Mouse (Mus musculus) retina, postnatal 1 day (tissue): ENCODE data around the gene Kpna3.
"Not testable (repeated sequence)": the region's sequence is repeated elsewhere in the genome, so short reads cannot be mapped to it uniquely, and the experiment has no call there.

Experiments used
- DNase-seq: peaks from one replicate; pipeline ENCODE4 v3.0.0-alpha.2; 2012

Kpna3 gene

GRCm38 (mm10) chr14:61439661-61440559 lies at the start of gene Kpna3:
Gene Kpna3 (minus strand): TSS chr14:61439874.
- DNase-seq, result peak; percentile 100

GRCm38 (mm10) chr14:61460365-61460764 lies 20.7 kb upstream of the Kpna3 start:
- DNase-seq, result no peak

- DNase-seq, result peak; percentile 46
Observed at GRCm38 (mm10) chr14:61457468-61457867, 17.8 kb upstream of the Kpna3 start.

- DNase-seq, result peak; percentile 53
Observed at GRCm38 (mm10) chr14:61455571-61455970, 15.9 kb upstream of the Kpna3 start.

GRCm38 (mm10) chr14:61453032-61453431 lies 13.4 kb upstream of the Kpna3 start:
- no peak for DNase-seq

GRCm38 (mm10) chr14:61452481-61452880 lies 12.8 kb upstream of the Kpna3 start:
- DNase-seq, result no peak

- no peak for DNase-seq
Observed at GRCm38 (mm10) chr14:61447775-61448174, 8.1 kb upstream of the Kpna3 start.

GRCm38 (mm10) chr14:61439141-61439660 lies 473 bp downstream of the Kpna3 start:
- DNase-seq, result no peak

GRCm38 (mm10) chr14:61438171-61438945 lies 1.3 kb downstream of the Kpna3 start:
- no peak for DNase-seq

GRCm38 (mm10) chr14:61436866-61437265 lies 2.8 kb downstream of the Kpna3 start:
- no peak for DNase-seq

GRCm38 (mm10) chr14:61428126-61428787 lies 11.4 kb downstream of the Kpna3 start:
- DNase-seq, result no peak

GRCm38 (mm10) chr14:61427095-61427494 lies 12.6 kb downstream of the Kpna3 start:
- DNase-seq, result not testable (repeated sequence)

GRCm38 (mm10) chr14:61425080-61425665 lies 14.5 kb downstream of the Kpna3 start:
- no peak for DNase-seq

- DNase-seq, result no peak
Observed at GRCm38 (mm10) chr14:61415719-61416118, 24.0 kb downstream of the Kpna3 start.

- DNase-seq, result no peak
Observed at GRCm38 (mm10) chr14:61415311-61415710, 24.4 kb downstream of the Kpna3 start.

GRCm38 (mm10) chr14:61414808-61415207 lies 24.9 kb downstream of the Kpna3 start:
- DNase-seq, result peak; percentile 5

- DNase-seq, result peak; percentile 7
Observed at GRCm38 (mm10) chr14:61414199-61414598, 25.5 kb downstream of the Kpna3 start.

- DNase-seq, result no peak
Observed at GRCm38 (mm10) chr14:61413686-61414085, 26.0 kb downstream of the Kpna3 start.

- no peak for DNase-seq
Observed at GRCm38 (mm10) chr14:61410020-61410419, 29.7 kb downstream of the Kpna3 start.

GRCm38 (mm10) chr14:61407055-61407454 lies 32.6 kb downstream of the Kpna3 start:
- no peak for DNase-seq

GRCm38 (mm10) chr14:61405761-61406160 lies 33.9 kb downstream of the Kpna3 start:
- DNase-seq, result no peak

GRCm38 (mm10) chr14:61404941-61405340 lies 34.7 kb downstream of the Kpna3 start:
- DNase-seq, result no peak

- no peak for DNase-seq
Observed at GRCm38 (mm10) chr14:61394745-61395144, 44.9 kb downstream of the Kpna3 start.
